Mouse (Mus musculus): Measurements from ENCODE around the gene Vmn1r189.
"Not testable (repeated sequence)": the region's sequence is repeated elsewhere in the genome, so short reads cannot be mapped to it uniquely, and the experiment has no call there.

Gene Vmn1r189

DNA sequence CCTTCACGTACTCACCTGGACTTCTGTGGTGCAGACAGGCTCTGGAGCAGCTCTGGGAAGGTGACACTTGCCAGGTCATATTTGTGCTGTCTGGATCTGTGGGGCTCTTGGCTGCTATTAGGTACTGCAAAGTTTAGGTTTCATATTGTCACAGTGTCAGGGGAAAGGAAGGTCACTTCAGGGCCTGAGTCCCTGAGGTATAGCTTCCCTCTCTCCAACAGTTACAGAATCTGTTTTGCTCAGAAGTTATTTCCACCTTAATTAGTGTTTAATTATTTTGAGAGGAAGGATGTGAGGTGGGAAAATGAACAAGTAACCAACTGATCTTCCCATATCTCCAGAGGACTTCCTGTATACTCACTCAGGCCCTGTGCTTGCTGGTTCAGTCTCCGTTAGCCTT is at the start of gene Vmn1r189:
Vmn1r189 (minus strand) TSS at position 101 of the 400 bp plus-strand sequence.
- not testable (repeated sequence) for DNase-seq

DNA sequence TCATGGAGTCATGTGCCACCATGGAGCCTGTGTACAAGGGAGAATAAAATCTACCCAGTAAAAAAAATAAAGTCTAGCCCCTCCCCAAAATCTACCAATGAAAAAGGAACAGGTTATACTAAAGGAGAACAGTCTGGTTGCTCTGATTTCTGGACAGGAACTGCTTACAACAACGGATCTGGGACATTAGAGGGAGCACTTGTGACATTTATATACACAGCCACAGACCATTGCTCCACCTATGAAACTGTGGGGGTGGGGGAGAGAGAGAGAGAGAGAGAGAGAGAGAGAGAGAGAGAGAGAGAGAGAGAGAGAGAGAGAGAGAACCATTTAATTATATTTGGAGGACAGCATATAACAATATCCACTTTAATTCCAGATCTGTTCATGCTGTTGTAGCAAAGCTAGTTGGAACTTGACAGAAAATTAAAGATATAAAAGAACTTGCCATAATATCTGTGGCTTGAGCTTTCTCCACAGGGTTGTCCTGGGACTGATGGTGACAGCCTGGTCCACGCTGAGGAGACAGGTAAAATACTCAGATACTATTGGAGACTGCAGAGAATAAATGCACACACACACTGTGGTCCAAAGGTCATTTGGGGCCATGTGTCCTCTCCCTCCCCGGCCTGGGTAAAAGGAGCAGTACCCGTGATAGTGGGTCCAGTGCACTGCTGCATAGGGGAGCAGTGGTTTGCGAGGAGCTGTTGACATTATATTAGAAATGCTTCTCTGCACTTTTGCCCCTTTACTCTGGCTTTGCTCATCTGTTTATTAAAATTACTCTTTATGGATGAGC is 31.1 kb upstream of the Vmn1r189 start:
- not testable (repeated sequence) for DNase-seq

DNA sequence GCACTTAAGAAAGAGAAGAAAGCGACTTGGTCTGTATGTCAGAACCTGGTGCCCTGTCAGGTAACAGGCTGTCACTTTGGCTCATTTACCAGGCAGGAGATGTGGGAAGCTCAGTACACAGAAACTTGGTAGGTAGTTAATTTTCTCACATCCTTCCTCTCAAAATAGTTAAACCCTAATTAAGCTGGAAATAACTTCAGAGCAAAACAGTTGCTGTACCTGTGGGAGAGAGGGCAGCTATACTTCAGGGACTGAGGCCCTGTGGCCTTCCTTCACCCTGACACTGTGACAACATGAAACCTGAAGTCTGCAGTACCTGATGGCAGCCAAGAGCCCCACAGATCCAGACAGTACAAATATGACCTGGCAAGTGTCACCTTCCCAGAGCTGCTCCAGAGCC is 21.5 kb downstream of the Vmn1r189 start, which contains the start of gene Vmn1r188:
Vmn1r188 (plus strand) TSS at position 301 of the 400 bp plus-strand sequence.
- DNase-seq = not testable (repeated sequence)

DNA sequence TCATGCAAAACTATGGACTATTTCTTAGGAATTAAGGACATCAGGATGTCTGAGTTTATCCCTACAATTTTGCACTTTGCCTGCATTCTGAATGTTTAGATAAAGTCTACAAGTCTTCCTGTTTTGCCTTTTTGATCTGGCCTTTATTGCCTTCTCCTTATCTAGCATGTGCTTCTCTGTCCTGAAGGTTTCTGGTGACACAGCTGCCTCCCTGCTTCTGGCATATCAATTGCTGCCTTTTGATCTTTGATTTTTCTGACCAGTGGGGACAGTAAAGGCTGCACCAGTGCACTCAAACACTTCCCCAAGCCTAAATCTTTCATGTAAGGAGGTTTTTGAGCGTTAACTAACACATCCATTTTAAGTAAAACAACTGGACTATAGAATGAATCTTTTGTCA is 42.2 kb downstream of the Vmn1r189 start:
- no peak for DNase-seq

DNA sequence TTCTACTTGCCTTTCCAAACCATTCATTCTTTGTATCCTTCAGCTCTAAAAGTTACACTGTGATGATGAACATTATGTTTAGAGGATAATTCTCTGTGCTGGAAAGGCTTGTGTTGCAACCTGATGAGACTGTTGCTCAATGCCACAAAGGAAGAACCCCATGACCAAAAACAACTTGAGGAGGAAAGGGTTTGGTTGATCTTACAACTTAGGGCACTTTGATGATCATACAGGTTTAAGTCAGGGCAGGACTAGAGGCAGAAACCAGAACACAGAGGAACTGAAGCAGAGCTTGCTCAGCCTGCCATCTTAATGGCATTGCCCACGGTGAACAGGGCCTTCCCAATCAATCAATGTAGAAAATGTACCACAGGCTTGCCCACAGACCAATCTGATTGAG is 44.2 kb downstream of the Vmn1r189 start:
- no peak for DNase-seq

DNA sequence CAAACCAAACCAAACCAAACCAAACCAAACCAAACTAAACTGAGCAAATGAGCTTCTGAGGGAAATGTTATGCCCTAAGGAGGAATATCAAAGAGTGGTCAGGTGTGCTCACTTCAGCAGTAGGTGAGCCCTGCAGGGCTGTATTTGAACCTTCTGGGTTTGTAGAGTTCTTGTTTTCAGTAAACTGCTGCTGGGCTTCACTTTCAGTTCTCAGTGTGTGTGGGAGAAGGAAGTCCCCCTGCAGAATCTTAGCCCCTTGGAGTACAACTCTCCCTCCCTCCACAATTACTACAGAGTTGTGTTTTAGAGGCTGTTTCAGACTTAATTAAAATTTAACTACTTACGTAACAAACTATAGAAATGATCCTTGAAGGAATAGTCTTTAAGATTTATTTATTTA is 51.9 kb downstream of the Vmn1r189 start:
- DNase-seq = no peak

DNA sequence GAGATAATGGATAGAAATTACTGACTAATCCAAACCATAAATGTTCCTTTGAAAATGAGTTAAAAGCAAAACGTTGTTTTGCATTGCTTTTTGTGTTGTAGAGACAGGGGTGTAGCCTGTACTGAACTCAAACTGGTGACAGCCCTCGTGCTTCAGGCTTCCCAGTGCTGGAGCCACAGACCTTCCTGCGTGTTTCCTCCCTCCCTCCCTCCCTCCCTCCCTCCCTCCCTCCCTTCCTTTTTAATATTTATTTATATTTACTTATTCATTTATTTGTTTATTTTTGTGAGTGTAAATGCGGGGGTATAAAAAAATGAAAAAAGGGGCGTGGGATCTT is 54.1 kb downstream of the Vmn1r189 start:
- no peak for DNase-seq

DNA sequence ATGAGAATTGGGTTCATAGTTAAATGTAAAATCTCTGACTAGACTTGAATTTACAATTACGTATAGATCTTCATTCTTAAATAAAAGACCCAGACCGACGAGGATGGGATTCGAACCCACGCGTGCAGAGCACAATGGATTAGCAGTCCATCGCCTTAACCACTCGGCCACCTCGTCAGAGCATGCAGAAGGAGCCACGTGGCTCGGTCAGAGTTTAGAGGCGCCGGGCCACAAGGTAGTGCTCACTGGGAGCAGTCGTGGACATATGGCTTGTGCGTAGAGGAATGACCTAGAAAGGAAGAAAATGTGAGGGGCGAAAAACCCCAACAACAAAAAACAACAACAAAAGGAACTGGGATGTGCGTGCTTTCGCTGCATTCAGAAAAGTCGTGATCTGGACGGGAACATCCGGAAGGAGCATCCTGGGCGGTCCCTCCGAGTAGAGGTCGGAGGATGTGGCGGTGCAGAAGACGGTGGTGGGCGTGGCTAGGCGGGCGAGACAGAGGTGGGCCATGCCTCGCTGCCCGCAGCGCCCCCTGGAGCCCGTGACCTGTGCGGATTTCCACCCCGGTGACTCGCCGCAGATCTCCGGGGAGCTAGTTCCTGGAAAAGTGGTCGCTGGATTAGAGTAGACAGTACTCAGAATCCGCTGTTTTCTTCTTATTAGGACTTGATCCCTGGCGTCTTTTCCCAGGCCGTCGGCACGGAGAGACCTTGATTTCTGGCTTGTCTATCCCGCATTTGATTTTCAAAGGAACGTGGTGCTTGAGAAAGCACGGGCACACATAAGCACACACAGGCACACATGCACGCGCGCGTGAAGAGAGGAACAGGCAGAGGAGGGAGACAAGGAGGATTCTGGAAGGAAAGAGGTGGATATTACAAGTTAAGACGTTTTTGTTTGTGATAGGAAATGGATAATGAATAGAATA is 54.8 kb downstream of the Vmn1r189 start:
- peak; percentile 88 for DNase-seq
